Mouse (Mus musculus): ENCODE data around the gene Adgrb2. TPM values are rescaled to one million over a fixed set of nuclear protein-coding genes. Genes with fewer than 3 reads are reported as not detected.

Adgrb2 gene
- total RNA-seq, 2 experiments from 2014 or later = 0.54 to 1.2 TPM

- intact Hi-C loops (cut with DNase I) = no loop called here
- no peak for DNase-seq
Measured at GRCm38 (mm10) chr4:130023511-130024231, 39.0 kb downstream of the Adgrb2 start.

GRCm38 (mm10) chr4:130025544-130025943 is 40.9 kb downstream of the Adgrb2 start:
- DNase-seq = no peak
- intact Hi-C loops (cut with DNase I) = loop anchor here (5.0 kb wide), 1 partner anchor 63 kb away; no protein-coding TSS in a partner anchor

- no peak for DNase-seq
- intact Hi-C loops (cut with DNase I) = no loop called here
Measured at GRCm38 (mm10) chr4:130031146-130031545, 46.5 kb downstream of the Adgrb2 start.

- intact Hi-C loops (cut with DNase I) = no loop called here
Measured at GRCm38 (mm10) chr4:130033496-130033895, 48.8 kb downstream of the Adgrb2 start.

GRCm38 (mm10) chr4:130036112-130036511 is 51.4 kb downstream of the Adgrb2 start:
- DNase-seq = peak in 1 of 2 experiments; percentile 31
- intact Hi-C loops (cut with DNase I) = loop anchor here (1.0 kb wide), 1 partner anchor 50 kb away; no protein-coding TSS in a partner anchor

More at GRCm38 (mm10) chr4:130033496-130033895, 48.8 kb downstream of the Adgrb2 start:
- no peak for DNase-seq

GRCm38 (mm10) chr4:130036573-130037401 is 52.1 kb downstream of the Adgrb2 start:
- peak; percentile 58 to 68 for DNase-seq
- intact Hi-C loops (cut with DNase I) = loop anchor here (1.0 kb wide), 1 partner anchor 50 kb away; no protein-coding TSS in a partner anchor

- intact Hi-C loops (cut with DNase I) = no loop called here
- DNase-seq = no peak
Measured at GRCm38 (mm10) chr4:130039351-130039750, 54.7 kb downstream of the Adgrb2 start.

GRCm38 (mm10) chr4:130041076-130041475 is 56.4 kb downstream of the Adgrb2 start:
- no peak for DNase-seq
- intact Hi-C loops (cut with DNase I) = no loop called here

- intact Hi-C loops (cut with DNase I) = no loop called here
- no peak for DNase-seq
Measured at GRCm38 (mm10) chr4:130044211-130044610, 59.5 kb downstream of the Adgrb2 start.

GRCm38 (mm10) chr4:130045609-130046008 is 60.9 kb downstream of the Adgrb2 start:
- intact Hi-C loops (cut with DNase I) = no loop called here

GRCm38 (mm10) chr4:130047331-130048202 is 62.9 kb downstream of the Adgrb2 start, which contains the start of gene Col16a1:
Gene Col16a1, plus strand, starts transcription at chr4:130047840.
- peak; percentile 89 to 97 for DNase-seq
- intact Hi-C loops (cut with DNase I) = no loop called here

More at GRCm38 (mm10) chr4:130045609-130046008, 60.9 kb downstream of the Adgrb2 start:
- DNase-seq = peak in 1 of 2 experiments; percentile 28

- DNase-seq = no peak
- intact Hi-C loops (cut with DNase I) = no loop called here
Measured at GRCm38 (mm10) chr4:130048203-130048479, 63.5 kb downstream of the Adgrb2 start.

- DNase-seq = peak; percentile 56 to 79
- intact Hi-C loops (cut with DNase I) = no loop called here
Measured at GRCm38 (mm10) chr4:130050056-130050824, 65.6 kb downstream of the Adgrb2 start.

- DNase-seq = no peak
- intact Hi-C loops (cut with DNase I) = no loop called here
Measured at GRCm38 (mm10) chr4:130052283-130052682, 67.6 kb downstream of the Adgrb2 start.

- intact Hi-C loops (cut with DNase I) = no loop called here
- no peak for DNase-seq
Measured at GRCm38 (mm10) chr4:130053111-130053510, 68.4 kb downstream of the Adgrb2 start.

- intact Hi-C loops (cut with DNase I) = no loop called here
- no peak for DNase-seq
Measured at GRCm38 (mm10) chr4:130054727-130055126, 70.1 kb downstream of the Adgrb2 start.

- intact Hi-C loops (cut with DNase I) = no loop called here
- no peak for DNase-seq
Measured at GRCm38 (mm10) chr4:130055160-130056010, 70.7 kb downstream of the Adgrb2 start.

GRCm38 (mm10) chr4:130056011-130056322 is 71.3 kb downstream of the Adgrb2 start:
- intact Hi-C loops (cut with DNase I) = no loop called here

GRCm38 (mm10) chr4:130056471-130056870 is 71.8 kb downstream of the Adgrb2 start:
- intact Hi-C loops (cut with DNase I) = no loop called here
- DNase-seq = no peak

More at GRCm38 (mm10) chr4:130056011-130056322, 71.3 kb downstream of the Adgrb2 start:
- no peak for DNase-seq

All from gastrocnemius, postnatal 36 days (tissue).